Mouse (Mus musculus) cerebellum, adult 2 months (tissue): ENCODE data around the gene Opn4. TPM values are rescaled to one million over a fixed set of nuclear protein-coding genes. Genes with fewer than 3 reads are reported as not detected.

Experiments used
- DNase-seq, 2 experiments: peaks; one replicate each; pipeline ENCODE4 v3.0.0; 2021
- H3K27ac ChIP-seq: fragments of 200-500 bp; 2 replicates; pipeline ENCODE4 v1.5.1; 2012; ENCODE audit warnings: low read length, control low read depth, inconsistent platforms; ENCODE audit not compliant: insufficient read depth
- H3K27me3 ChIP-seq: fragments of 200-500 bp; 2 replicates; pipeline ENCODE4 v1.6.1; 2012; ENCODE audit warnings: inconsistent platforms, mild to moderate bottlenecking, low read length, moderate library complexity; ENCODE audit not compliant: control insufficient read depth, insufficient read depth
- H3K4me1 ChIP-seq: fragments of 200-500 bp; 2 replicates; pipeline ENCODE4 v1.6.1; 2011; ENCODE audit warnings: low read length; ENCODE audit not compliant: control insufficient read depth, insufficient read depth
- H3K4me3 ChIP-seq: fragments of 200-500 bp; replicated peaks from 2 replicates; pipeline ENCODE3; 2011; ENCODE audit warnings: mild to moderate bottlenecking, low read depth, low read length, control low read depth; ENCODE audit not compliant: insufficient read depth
- CTCF ChIP-seq: fragments of 200-500 bp; IDR thresholded peaks from 2 replicates; pipeline ENCODE4 v1.5.1; 2011; ENCODE audit warnings: low read depth, mild to moderate bottlenecking, control low read depth, low read length, moderate library complexity, borderline replicate concordance; ENCODE audit not compliant: insufficient read depth
- POLR2A ChIP-seq: fragments of 200-500 bp; IDR thresholded peaks from 2 replicates; pipeline ENCODE4 v1.6.1; 2011; ENCODE audit warnings: low read length, control low read depth, borderline replicate concordance; ENCODE audit not compliant: insufficient read depth
- WGBS: fragments of 180-500 bp; shearing (Covaris S2); methylation state at CpG from one replicate; pipeline ENCODE4 v1.1.7; 2018; 5-methylcytosine and 5-hydroxymethylcytosine counted together
- polyA plus RNA-seq: library from polyadenylated mRNA; depleted of rRNA; stranded (reverse); fragments of >200 nt; gene quantifications from 2 replicates; pipeline ENCODE4 v1.2.3, GENCODE M21; 2012

Gene Opn4
- polyA plus RNA-seq, 1 experiment = 0.33 TPM

GRCm38 (mm10) chr14:34564646-34565045, 35.3 kb downstream of the Opn4 start:
- Histone ChIP-seq H3K4me3 (no peak overlapping the region), H3K4me1 (peaks cover 3% of the 10 kb centered on the region; the same call in 1 of the 2 replicates), H3K27me3 (no peaks in the 10 kb centered on the region), H3K27ac (no peak overlapping the region)
- no peak for DNase-seq
- WGBS = 74% methylated on average over 5 of the region's 5 CpGs
- TF ChIP-seq POLR2A (no peak), CTCF (no peak)

GRCm38 (mm10) chr14:34562393-34562792, 37.5 kb downstream of the Opn4 start:
- Histone ChIP-seq H3K4me1 (no peaks in the 10 kb centered on the region), H3K4me3 (no peak overlapping the region), H3K27me3 (no peaks in the 10 kb centered on the region), H3K27ac (no peak overlapping the region)
- TF ChIP-seq POLR2A = no peak
- no peak for TF ChIP-seq CTCF
- DNase-seq = no peak
- WGBS = 9% methylated on average over 2 of the region's 2 CpGs

- Histone ChIP-seq H3K4me1 (no peaks in the 10 kb centered on the region), H3K27me3 (no peaks in the 10 kb centered on the region), H3K4me3 (no peak overlapping the region), H3K27ac (no peak overlapping the region)
- WGBS = 86% methylated on average over 8 of the region's 8 CpGs
- no peak for DNase-seq
- no peak for TF ChIP-seq CTCF
- no peak for TF ChIP-seq POLR2A
Observed at GRCm38 (mm10) chr14:34561647-34562046, 38.3 kb downstream of the Opn4 start.

- Histone ChIP-seq H3K4me1 (no peaks in the 10 kb centered on the region), H3K27me3 (no peaks in the 10 kb centered on the region), H3K4me3 (no peak overlapping the region), H3K27ac (no peak overlapping the region)
- DNase-seq = no peak
- WGBS = 95% methylated on average over 9 of the region's 9 CpGs
- TF ChIP-seq CTCF (no peak), POLR2A (no peak)
Observed at GRCm38 (mm10) chr14:34558947-34559346, 41.0 kb downstream of the Opn4 start.

- no peak overlapping the region for H3K27ac ChIP-seq
- H3K27me3 ChIP-seq = no peaks in the 10 kb centered on the region
- H3K4me1 ChIP-seq = no peaks in the 10 kb centered on the region; the same call in 1 of the 2 replicates
- TF ChIP-seq POLR2A = no peak
- no peak for TF ChIP-seq CTCF
- WGBS = 37% methylated on average over 13 of the region's 13 CpGs
- H3K4me3 ChIP-seq = no peak overlapping the region
- DNase-seq = no peak
Observed at GRCm38 (mm10) chr14:34555211-34555610, 44.7 kb downstream of the Opn4 start.

- WGBS = 54% methylated on average over 3 of the region's 3 CpGs
- TF ChIP-seq CTCF (no peak), POLR2A (no peak)
- Histone ChIP-seq H3K4me1 (no peaks in the 10 kb centered on the region; the same call in 1 of the 2 replicates), H3K27me3 (no peaks in the 10 kb centered on the region), H3K27ac (no peak overlapping the region), H3K4me3 (no peak overlapping the region)
- no peak for DNase-seq
Observed at GRCm38 (mm10) chr14:34554047-34554446, 45.9 kb downstream of the Opn4 start.

- no peaks in the 10 kb centered on the region for H3K27me3 ChIP-seq
- H3K27ac ChIP-seq = no peak overlapping the region
- TF ChIP-seq POLR2A (no peak), CTCF (no peak)
- 80% methylated on average over 6 of the region's 6 CpGs for WGBS
- H3K4me1 ChIP-seq = no peaks in the 10 kb centered on the region; the same call in 1 of the 2 replicates
- no peak overlapping the region for H3K4me3 ChIP-seq
- DNase-seq = no peak
Observed at GRCm38 (mm10) chr14:34553470-34553869, 46.5 kb downstream of the Opn4 start.

GRCm38 (mm10) chr14:34552226-34552625, 47.7 kb downstream of the Opn4 start:
- Histone ChIP-seq H3K4me3 (no peak overlapping the region), H3K27me3 (no peaks in the 10 kb centered on the region), H3K27ac (no peak overlapping the region), H3K4me1 (no peaks in the 10 kb centered on the region; the same call in 1 of the 2 replicates)
- DNase-seq = no peak
- 89% methylated on average over 5 of the region's 5 CpGs for WGBS
- no peak for TF ChIP-seq POLR2A
- TF ChIP-seq CTCF = no peak
